Mouse (Mus musculus): ENCODE data around the gene Fuca1.

The Fuca1 gene

GRCm38 (mm10) chr4:135889146-135889883, 31.2 kb upstream of the Fuca1 start:
- 87% methylated on average over 7 of the region's 7 CpGs for WGBS

- WGBS: 5% methylated on average over 4 of the region's 4 CpGs
Measured at GRCm38 (mm10) chr4:135889884-135890283, 30.7 kb upstream of the Fuca1 start.

- 93% methylated on average over 2 of the region's 2 CpGs for WGBS
Measured at GRCm38 (mm10) chr4:135891539-135891938, 29.0 kb upstream of the Fuca1 start.

GRCm38 (mm10) chr4:135892884-135893283, 27.7 kb upstream of the Fuca1 start:
- WGBS: 68% methylated on average over 4 of the region's 4 CpGs

GRCm38 (mm10) chr4:135895071-135895571, 25.4 kb upstream of the Fuca1 start, which contains the start of gene Cnr2:
Gene Cnr2 (plus strand): TSS chr4:135895394.
- 70% methylated on average over 8 of the region's 8 CpGs for WGBS

- WGBS: 71% methylated on average over 6 of the region's 6 CpGs
Measured at GRCm38 (mm10) chr4:135896157-135896556, 24.4 kb upstream of the Fuca1 start.

- WGBS: 74% methylated on average over 9 of the region's 9 CpGs
Measured at GRCm38 (mm10) chr4:135898380-135899049, 22.0 kb upstream of the Fuca1 start.

- 89% methylated on average over 7 of the region's 7 CpGs for WGBS
Measured at GRCm38 (mm10) chr4:135899050-135899448, 21.5 kb upstream of the Fuca1 start.

- 90% methylated on average over 5 of the region's 5 CpGs for WGBS
Measured at GRCm38 (mm10) chr4:135900008-135900407, 20.5 kb upstream of the Fuca1 start.

- WGBS: 95% methylated on average over 4 of the region's 4 CpGs
Measured at GRCm38 (mm10) chr4:135902606-135903242, 17.8 kb upstream of the Fuca1 start.

- 75% methylated on average over 1 of the region's 1 CpGs for WGBS
Measured at GRCm38 (mm10) chr4:135904810-135905209, 15.7 kb upstream of the Fuca1 start.

- WGBS: 84% methylated on average over 3 of the region's 3 CpGs
Measured at GRCm38 (mm10) chr4:135906633-135907032, 13.9 kb upstream of the Fuca1 start.

GRCm38 (mm10) chr4:135909326-135910066, 11.0 kb upstream of the Fuca1 start:
- 75% methylated on average over 13 of the region's 13 CpGs for WGBS

- WGBS: 68% methylated on average over 7 of the region's 7 CpGs
Measured at GRCm38 (mm10) chr4:135911531-135911930, 9.0 kb upstream of the Fuca1 start.

GRCm38 (mm10) chr4:135912164-135912563, 8.4 kb upstream of the Fuca1 start:
- WGBS: 49% methylated on average over 3 of the region's 3 CpGs

GRCm38 (mm10) chr4:135912835-135913234, 7.7 kb upstream of the Fuca1 start:
- 59% methylated on average over 3 of the region's 3 CpGs for WGBS

GRCm38 (mm10) chr4:135913433-135913832, 7.1 kb upstream of the Fuca1 start:
- 78% methylated on average over 4 of the region's 4 CpGs for WGBS

- WGBS: 80% methylated on average over 13 of the region's 13 CpGs
Measured at GRCm38 (mm10) chr4:135918635-135919279, 1.8 kb upstream of the Fuca1 start.

GRCm38 (mm10) chr4:135919280-135919639, 1.3 kb upstream of the Fuca1 start:
- 90% methylated on average over 3 of the region's 3 CpGs for WGBS

- 7% methylated on average over 26 of the region's 26 CpGs for WGBS
Measured at GRCm38 (mm10) chr4:135921257-135922120, 954 bp downstream of the Fuca1 start.

All from cerebral cortex, adult 2 months (tissue).